Mouse (Mus musculus): ENCODE measurements at regions not wholly inside any gene's neighbourhood (a gene's known extent, or its start where the extent isn't known, plus 50 kb on each side); places are given as distances from the start of the nearest gene placed in this dataset.

GRCm38 (mm10) chr16:76644281-76644680 is 270.7 kb upstream of the Nrip1 start:
- no peak overlapping the region for H3K27ac ChIP-seq (ENCODE audit: insufficient read depth, low read length)
- no peaks in the 10 kb centered on the region for H3K36me3 ChIP-seq (ENCODE audit: control insufficient read depth, insufficient read depth, low read length, poor library complexity, severe bottlenecking)
- no peak overlapping the region for H3K9ac ChIP-seq (ENCODE audit: low read depth, poor library complexity, severe bottlenecking)
- no peaks in the 10 kb centered on the region for H3K4me1 ChIP-seq (ENCODE audit: control insufficient read depth, insufficient read depth, low read length)
- H3K27me3 ChIP-seq (ENCODE audit: control insufficient read depth, insufficient read depth, low read length, poor library complexity, severe bottlenecking) = no peaks in the 10 kb centered on the region
- peaks cover 6% of the 10 kb centered on the region for H3K9me3 ChIP-seq (replicated peaks; ENCODE audit: control insufficient read depth, insufficient read depth, low read length, poor library complexity, severe bottlenecking)
- TF ChIP-seq POLR2A (IDR thresholded peaks at IDR 0.05; ENCODE audit: insufficient read depth, low read length) (no peak), EP300 (IDR thresholded peaks at IDR 0.05; ENCODE audit: insufficient read depth, low read depth, low read length) (no peak), CTCF (IDR thresholded peaks at IDR 0.05; ENCODE audit: low read depth, low read length) (no peak)
- H3K4me3 ChIP-seq (ENCODE audit: low read depth, low read length) = no peak overlapping the region

GRCm38 (mm10) chr16:76643801-76644200 is 270.2 kb upstream of the Nrip1 start:
- no peaks in the 10 kb centered on the region for H3K4me1 ChIP-seq (ENCODE audit: control insufficient read depth, insufficient read depth, low read length)
- no peak overlapping the region for H3K9ac ChIP-seq (ENCODE audit: low read depth, poor library complexity, severe bottlenecking)
- H3K27ac ChIP-seq (ENCODE audit: insufficient read depth, low read length) = no peak overlapping the region
- H3K27me3 ChIP-seq (ENCODE audit: control insufficient read depth, insufficient read depth, low read length, poor library complexity, severe bottlenecking) = no peaks in the 10 kb centered on the region
- peaks cover 6% of the 10 kb centered on the region for H3K9me3 ChIP-seq (replicated peaks; ENCODE audit: control insufficient read depth, insufficient read depth, low read length, poor library complexity, severe bottlenecking)
- no peak overlapping the region for H3K4me3 ChIP-seq (ENCODE audit: low read depth, low read length)
- TF ChIP-seq CTCF (IDR thresholded peaks at IDR 0.05; ENCODE audit: low read depth, low read length) (no peak), EP300 (IDR thresholded peaks at IDR 0.05; ENCODE audit: insufficient read depth, low read depth, low read length) (no peak), POLR2A (IDR thresholded peaks at IDR 0.05; ENCODE audit: insufficient read depth, low read length) (no peak)
- no peaks in the 10 kb centered on the region for H3K36me3 ChIP-seq (ENCODE audit: control insufficient read depth, insufficient read depth, low read length, poor library complexity, severe bottlenecking)

- no peak for TF ChIP-seq POLR2A (IDR thresholded peaks at IDR 0.05; ENCODE audit: insufficient read depth, low read length)
- no peak for TF ChIP-seq CTCF (IDR thresholded peaks at IDR 0.05; ENCODE audit: low read depth, low read length)
- no peak for TF ChIP-seq EP300 (IDR thresholded peaks at IDR 0.05; ENCODE audit: insufficient read depth, low read depth, low read length)
- Histone ChIP-seq H3K4me1 (ENCODE audit: control insufficient read depth, insufficient read depth, low read length) (no peaks in the 10 kb centered on the region), H3K36me3 (ENCODE audit: control insufficient read depth, insufficient read depth, low read length, poor library complexity, severe bottlenecking) (no peaks in the 10 kb centered on the region), H3K9me3 (replicated peaks; ENCODE audit: control insufficient read depth, insufficient read depth, low read length, poor library complexity, severe bottlenecking) (no peaks in the 10 kb centered on the region), H3K27ac (ENCODE audit: insufficient read depth, low read length) (no peak overlapping the region), H3K27me3 (ENCODE audit: control insufficient read depth, insufficient read depth, low read length, poor library complexity, severe bottlenecking) (no peaks in the 10 kb centered on the region), H3K9ac (ENCODE audit: low read depth, poor library complexity, severe bottlenecking) (no peak overlapping the region), H3K4me3 (ENCODE audit: low read depth, low read length) (no peak overlapping the region)
Measured at GRCm38 (mm10) chr16:76635169-76635568, 261.5 kb upstream of the Nrip1 start.

GRCm38 (mm10) chr16:76634196-76634698 is 260.6 kb upstream of the Nrip1 start:
- H3K4me1 ChIP-seq (ENCODE audit: control insufficient read depth, insufficient read depth, low read length) = no peaks in the 10 kb centered on the region
- TF ChIP-seq POLR2A (IDR thresholded peaks at IDR 0.05; ENCODE audit: insufficient read depth, low read length) (no peak), CTCF (IDR thresholded peaks at IDR 0.05; ENCODE audit: low read depth, low read length) (no peak), EP300 (IDR thresholded peaks at IDR 0.05; ENCODE audit: insufficient read depth, low read depth, low read length) (no peak)
- H3K27ac ChIP-seq (ENCODE audit: insufficient read depth, low read length) = no peak overlapping the region
- H3K4me3 ChIP-seq (ENCODE audit: low read depth, low read length) = no peak overlapping the region
- H3K27me3 ChIP-seq (ENCODE audit: control insufficient read depth, insufficient read depth, low read length, poor library complexity, severe bottlenecking) = no peaks in the 10 kb centered on the region
- no peak overlapping the region for H3K9ac ChIP-seq (ENCODE audit: low read depth, poor library complexity, severe bottlenecking)
- H3K36me3 ChIP-seq (ENCODE audit: control insufficient read depth, insufficient read depth, low read length, poor library complexity, severe bottlenecking) = no peaks in the 10 kb centered on the region
- H3K9me3 ChIP-seq (replicated peaks; ENCODE audit: control insufficient read depth, insufficient read depth, low read length, poor library complexity, severe bottlenecking) = no peaks in the 10 kb centered on the region

GRCm38 (mm10) chr16:76626142-76626541 is 252.5 kb upstream of the Nrip1 start:
- Histone ChIP-seq H3K27ac (ENCODE audit: insufficient read depth, low read length) (no peak overlapping the region), H3K27me3 (ENCODE audit: control insufficient read depth, insufficient read depth, low read length, poor library complexity, severe bottlenecking) (no peaks in the 10 kb centered on the region), H3K4me1 (ENCODE audit: control insufficient read depth, insufficient read depth, low read length) (no peaks in the 10 kb centered on the region), H3K36me3 (ENCODE audit: control insufficient read depth, insufficient read depth, low read length, poor library complexity, severe bottlenecking) (no peaks in the 10 kb centered on the region), H3K9ac (ENCODE audit: low read depth, poor library complexity, severe bottlenecking) (no peak overlapping the region), H3K9me3 (replicated peaks; ENCODE audit: control insufficient read depth, insufficient read depth, low read length, poor library complexity, severe bottlenecking) (no peaks in the 10 kb centered on the region), H3K4me3 (ENCODE audit: low read depth, low read length) (no peak overlapping the region)
- no peak for TF ChIP-seq EP300 (IDR thresholded peaks at IDR 0.05; ENCODE audit: insufficient read depth, low read depth, low read length)
- no peak for TF ChIP-seq POLR2A (IDR thresholded peaks at IDR 0.05; ENCODE audit: insufficient read depth, low read length)
- TF ChIP-seq CTCF (IDR thresholded peaks at IDR 0.05; ENCODE audit: low read depth, low read length) = no peak

- no peaks in the 10 kb centered on the region for H3K27me3 ChIP-seq (ENCODE audit: control insufficient read depth, insufficient read depth, low read length, poor library complexity, severe bottlenecking)
- no peak overlapping the region for H3K9ac ChIP-seq (ENCODE audit: low read depth, poor library complexity, severe bottlenecking)
- no peak overlapping the region for H3K27ac ChIP-seq (ENCODE audit: insufficient read depth, low read length)
- H3K9me3 ChIP-seq (replicated peaks; ENCODE audit: control insufficient read depth, insufficient read depth, low read length, poor library complexity, severe bottlenecking) = no peaks in the 10 kb centered on the region
- H3K4me1 ChIP-seq (ENCODE audit: control insufficient read depth, insufficient read depth, low read length) = no peaks in the 10 kb centered on the region
- H3K36me3 ChIP-seq (ENCODE audit: control insufficient read depth, insufficient read depth, low read length, poor library complexity, severe bottlenecking) = no peaks in the 10 kb centered on the region
- TF ChIP-seq EP300 (IDR thresholded peaks at IDR 0.05; ENCODE audit: insufficient read depth, low read depth, low read length) = no peak
- TF ChIP-seq POLR2A (IDR thresholded peaks at IDR 0.05; ENCODE audit: insufficient read depth, low read length) = no peak
- no peak for TF ChIP-seq CTCF (IDR thresholded peaks at IDR 0.05; ENCODE audit: low read depth, low read length)
- H3K4me3 ChIP-seq (ENCODE audit: low read depth, low read length) = no peak overlapping the region
Measured at GRCm38 (mm10) chr16:76621715-76622114, 248.1 kb upstream of the Nrip1 start.
